Mouse (Mus musculus): Measurements from ENCODE around the gene Fnbp1. TPM values are rescaled to one million over a fixed set of nuclear protein-coding genes. Genes with fewer than 3 reads are reported as not detected.

The Fnbp1 gene
- polyA plus RNA-seq, 1 experiment from 2014 or later: 26.3 TPM

- Histone ChIP-seq H3K4me3 (no peak overlapping the region), H3K4me2 (replicated peaks) (no peak overlapping the region), H3K27me3 (no peaks in the 10 kb centered on the region), H3K9me3 (no peaks in the 10 kb centered on the region), H3K27ac (no peak overlapping the region), H3K36me3 (peaks cover 34% of the 10 kb centered on the region), H3K9ac (no peak overlapping the region), H3K4me1 (no peaks in the 10 kb centered on the region)
- no peak for ATAC-seq (ENCODE audit: insufficient number of reproducible peaks, insufficient read depth, low FRiP score, low TSS enrichment)
- 93% methylated on average over 16 of the region's 16 CpGs for WGBS
These were observed 65.3 kb downstream of the Fnbp1 start for GRCm38 (mm10) chr2:31076351-31077140.

- Histone ChIP-seq H3K9ac (no peak overlapping the region), H3K9me3 (no peaks in the 10 kb centered on the region), H3K27ac (no peak overlapping the region), H3K36me3 (peaks cover 36% of the 10 kb centered on the region), H3K4me1 (no peaks in the 10 kb centered on the region), H3K27me3 (no peaks in the 10 kb centered on the region), H3K4me2 (replicated peaks) (no peak overlapping the region), H3K4me3 (no peak overlapping the region)
- ATAC-seq (ENCODE audit: insufficient number of reproducible peaks, insufficient read depth, low FRiP score, low TSS enrichment): no peak
- WGBS: 85% methylated on average over 7 of the region's 7 CpGs
These were observed 66.0 kb downstream of the Fnbp1 start for GRCm38 (mm10) chr2:31075836-31076235.

GRCm38 (mm10) chr2:31075168-31075567 lies 66.6 kb downstream of the Fnbp1 start:
- Histone ChIP-seq H3K4me1 (no peaks in the 10 kb centered on the region), H3K27ac (no peak overlapping the region), H3K4me3 (no peak overlapping the region), H3K27me3 (no peaks in the 10 kb centered on the region), H3K9me3 (no peaks in the 10 kb centered on the region), H3K4me2 (replicated peaks) (no peak overlapping the region), H3K9ac (no peak overlapping the region), H3K36me3 (peaks cover 38% of the 10 kb centered on the region)
- 83% methylated on average over 2 of the region's 2 CpGs for WGBS
- no peak for ATAC-seq (ENCODE audit: insufficient number of reproducible peaks, insufficient read depth, low FRiP score, low TSS enrichment)

- H3K27ac ChIP-seq: peak overlapping the region; percentile 96
- WGBS: 85% methylated on average over 7 of the region's 7 CpGs
- ATAC-seq (ENCODE audit: insufficient number of reproducible peaks, insufficient read depth, low FRiP score, low TSS enrichment): no peak
- no peaks in the 10 kb centered on the region for H3K9me3 ChIP-seq
- H3K36me3 ChIP-seq: peaks cover 21% of the 10 kb centered on the region
- H3K27me3 ChIP-seq: no peaks in the 10 kb centered on the region
- peaks cover 24% of the 10 kb centered on the region for H3K4me1 ChIP-seq
- no peak overlapping the region for H3K9ac ChIP-seq
- H3K4me3 ChIP-seq: no peak overlapping the region
- no peak overlapping the region for H3K4me2 ChIP-seq (replicated peaks)
These were observed 72.3 kb downstream of the Fnbp1 start for GRCm38 (mm10) chr2:31069506-31069905.

- Histone ChIP-seq H3K9me3 (no peaks in the 10 kb centered on the region), H3K27me3 (no peaks in the 10 kb centered on the region), H3K36me3 (peaks cover 19% of the 10 kb centered on the region), H3K27ac (peak overlapping the region; percentile 96), H3K4me2 (replicated peaks) (peak overlapping the region; percentile 25), H3K9ac (no peak overlapping the region), H3K4me1 (peaks cover 24% of the 10 kb centered on the region), H3K4me3 (no peak overlapping the region)
- ATAC-seq (ENCODE audit: insufficient number of reproducible peaks, insufficient read depth, low FRiP score, low TSS enrichment): no peak
- 67% methylated on average over 4 of the region's 4 CpGs for WGBS
These were observed 72.7 kb downstream of the Fnbp1 start for GRCm38 (mm10) chr2:31069114-31069445.

- peak overlapping the region; percentile 25 for H3K4me2 ChIP-seq (replicated peaks)
- no peak overlapping the region for H3K4me3 ChIP-seq
- H3K9ac ChIP-seq: no peak overlapping the region
- H3K27me3 ChIP-seq: no peaks in the 10 kb centered on the region
- H3K4me1 ChIP-seq: peaks cover 24% of the 10 kb centered on the region
- H3K27ac ChIP-seq: peak overlapping the region; percentile 96
- H3K36me3 ChIP-seq: peaks cover 13% of the 10 kb centered on the region; the same call in 1 of the 2 replicates
- 10% methylated on average over 13 of the region's 13 CpGs for WGBS
- no peaks in the 10 kb centered on the region for H3K9me3 ChIP-seq
- ATAC-seq (ENCODE audit: insufficient number of reproducible peaks, insufficient read depth, low FRiP score, low TSS enrichment): peak; percentile 55; the same call in 1 of the 2 replicates
These were observed 73.3 kb downstream of the Fnbp1 start for GRCm38 (mm10) chr2:31068246-31069113.

- Histone ChIP-seq H3K9me3 (no peaks in the 10 kb centered on the region), H3K27ac (peak overlapping the region; percentile 96), H3K4me2 (replicated peaks) (no peak overlapping the region), H3K4me3 (no peak overlapping the region), H3K9ac (no peak overlapping the region), H3K27me3 (no peaks in the 10 kb centered on the region), H3K36me3 (peaks cover 9% of the 10 kb centered on the region; the same call in 1 of the 2 replicates), H3K4me1 (peaks cover 24% of the 10 kb centered on the region)
- WGBS: 59% methylated on average over 6 of the region's 7 CpGs
- ATAC-seq (ENCODE audit: insufficient number of reproducible peaks, insufficient read depth, low FRiP score, low TSS enrichment): peak; percentile 25; the same call in 1 of the 2 replicates
These were observed 74.0 kb downstream of the Fnbp1 start for GRCm38 (mm10) chr2:31067696-31068245.

- peaks cover 3% of the 10 kb centered on the region for H3K36me3 ChIP-seq
- ATAC-seq (ENCODE audit: insufficient number of reproducible peaks, insufficient read depth, low FRiP score, low TSS enrichment): no peak
- H3K4me1 ChIP-seq: peaks cover 24% of the 10 kb centered on the region
- no peaks in the 10 kb centered on the region for H3K9me3 ChIP-seq
- H3K27me3 ChIP-seq: no peaks in the 10 kb centered on the region
- WGBS: 75% methylated on average over 13 of the region's 13 CpGs
- H3K27ac ChIP-seq: peak overlapping the region; percentile 42
- H3K9ac ChIP-seq: no peak overlapping the region
- H3K4me3 ChIP-seq: no peak overlapping the region
- no peak overlapping the region for H3K4me2 ChIP-seq (replicated peaks)
These were observed 74.7 kb downstream of the Fnbp1 start for GRCm38 (mm10) chr2:31067059-31067595.

- H3K9me3 ChIP-seq: no peaks in the 10 kb centered on the region
- no peak overlapping the region for H3K4me2 ChIP-seq (replicated peaks)
- ATAC-seq (ENCODE audit: insufficient number of reproducible peaks, insufficient read depth, low FRiP score, low TSS enrichment): no peak
- WGBS: 83% methylated on average over 11 of the region's 11 CpGs
- no peak overlapping the region for H3K9ac ChIP-seq
- H3K36me3 ChIP-seq: peaks cover 3% of the 10 kb centered on the region
- peaks cover 24% of the 10 kb centered on the region for H3K4me1 ChIP-seq
- no peak overlapping the region for H3K4me3 ChIP-seq
- H3K27me3 ChIP-seq: no peaks in the 10 kb centered on the region
- H3K27ac ChIP-seq: no peak overlapping the region
These were observed 75.6 kb downstream of the Fnbp1 start for GRCm38 (mm10) chr2:31066019-31066789.

- no peak overlapping the region for H3K4me2 ChIP-seq (replicated peaks)
- 89% methylated on average over 10 of the region's 10 CpGs for WGBS
- no peaks in the 10 kb centered on the region for H3K27me3 ChIP-seq
- ATAC-seq (ENCODE audit: insufficient number of reproducible peaks, insufficient read depth, low FRiP score, low TSS enrichment): no peak
- H3K9me3 ChIP-seq: no peaks in the 10 kb centered on the region
- no peak overlapping the region for H3K9ac ChIP-seq
- H3K36me3 ChIP-seq: peaks cover 27% of the 10 kb centered on the region
- no peak overlapping the region for H3K4me3 ChIP-seq
- peaks cover 4% of the 10 kb centered on the region; the same call in 1 of the 2 replicates for H3K4me1 ChIP-seq
- no peak overlapping the region for H3K27ac ChIP-seq
These were observed 79.8 kb downstream of the Fnbp1 start for GRCm38 (mm10) chr2:31061868-31062628.
